ENCODE assay signal across 17 mouse cellular contexts in genomic region chr10:112846225-112846624, GRCm38 (mm10).
DNase-seq lines count a peak whose midpoint lies in the region; ATAC-seq and TF ChIP-seq lines count a peak whose summit lies in the region.
"Had no signal": no experiment of that assay in that cellular context is flagged by ENCODE, and none has a peak within 500 bp of the region (broad histone marks: within the 10 kb centered on the region; RNA-seq: fewer than 3 reads in every experiment).

No protein-coding gene starts in this region.

- H3K36me3 ChIP-seq in heart, postnatal 0 days (replicated peaks; ENCODE audit: control insufficient read depth, insufficient read depth, low read length), result no peaks in the 10 kb centered on the region
- H3K36me3 ChIP-seq in heart, embryonic 11.5 days (ENCODE audit: control insufficient read depth, insufficient read depth, low read length), result no peaks in the 10 kb centered on the region
- no peaks in the 10 kb centered on the region for H3K36me3 ChIP-seq in liver, adult 2 months (ENCODE audit: control insufficient read depth, insufficient read depth, low read length)
- H3K36me3 ChIP-seq in MEL (ENCODE audit: control insufficient read depth in 1 of 2, insufficient read depth in 2 of 2, low read length in 2 of 2), result no peaks in the 10 kb centered on the region
- H3K36me3 ChIP-seq: embryonic facial prominence, embryonic 12.5 days; forebrain, embryonic 12.5 days; stomach, embryonic 15.5 days had no signal

- no peaks in the 10 kb centered on the region for H3K4me1 ChIP-seq in heart, postnatal 0 days (ENCODE audit: control insufficient read depth, insufficient read depth)
- no peaks in the 10 kb centered on the region for H3K4me1 ChIP-seq in heart, embryonic 11.5 days (ENCODE audit: control insufficient read depth, insufficient read depth, low read length)
- H3K4me1 ChIP-seq in liver, adult 2 months (ENCODE audit: control insufficient read depth, insufficient read depth, low read length), result no peaks in the 10 kb centered on the region
- no peaks in the 10 kb centered on the region for H3K4me1 ChIP-seq in MEL (ENCODE audit: control insufficient read depth in 1 of 2, insufficient read depth in 2 of 2, low read length in 2 of 2)
- H3K4me1 ChIP-seq: embryonic facial prominence, embryonic 12.5 days; forebrain, embryonic 12.5 days; stomach, embryonic 15.5 days had no signal

- H3K9ac ChIP-seq in heart, postnatal 0 days (replicated peaks; ENCODE audit: low read depth, low read length), result no peak overlapping the region
- H3K9ac ChIP-seq in heart, embryonic 11.5 days (ENCODE audit: low read depth, low read length), result no peak overlapping the region
- H3K9ac ChIP-seq in liver, adult 2 months (ENCODE audit: low read depth, low read length), result no peak overlapping the region
- no peak overlapping the region for H3K9ac ChIP-seq in MEL (ENCODE audit: control insufficient read depth, low read depth, low read length, poor library complexity, severe bottlenecking)
- H3K9ac ChIP-seq: embryonic facial prominence, embryonic 12.5 days; forebrain, embryonic 12.5 days; stomach, embryonic 15.5 days had no signal

- ATAC-seq in heart, postnatal 0 days (ENCODE audit: insufficient read depth, low read depth), result no peak
- no peak for ATAC-seq in heart, embryonic 11.5 days (replicated peaks; ENCODE audit: insufficient number of reproducible peaks, low FRiP score, low TSS enrichment)
- peak; percentile 65 for ATAC-seq in megakaryocyte progenitor cell, adult 5-6 weeks (replicated peaks; ENCODE audit: poor library complexity)
- ATAC-seq: CD4-positive, CD25-positive, alpha-beta regulatory T cell, adult 4 months had no signal

- peak; percentile 7 for DNase-seq in heart, postnatal 0 days (ENCODE audit: low spot score)
- peak; percentile 14 for DNase-seq in liver, adult 2 months (ENCODE audit: extremely low read depth, low read depth, low spot score)
- DNase-seq in liver (no peak), MEL (ENCODE audit: low read depth, low spot score) (peak; percentile 3)
- no peak for DNase-seq in adrenal gland, postnatal 36 days
- no peak for DNase-seq in adrenal gland, adult 8-10 months
- DNase-seq: cerebellum, postnatal 10 days; gastrocnemius, postnatal 25 days; kidney, postnatal 10 days; lung, adult 18-20 months; thymus, postnatal 25 days had no signal

- no peaks in the 10 kb centered on the region for H3K79me2 ChIP-seq in liver, adult 2 months (ENCODE audit: control insufficient read depth, insufficient read depth, low read length)
- no peaks in the 10 kb centered on the region for H3K79me2 ChIP-seq in MEL (ENCODE audit: control insufficient read depth, insufficient read depth, low read length, poor library complexity)

- H3K4me2 ChIP-seq in heart, postnatal 0 days (ENCODE audit: low read depth, low read length), result no peak overlapping the region
- no peak overlapping the region for H3K4me2 ChIP-seq in heart, embryonic 11.5 days
- H3K4me2 ChIP-seq: embryonic facial prominence, embryonic 12.5 days; forebrain, embryonic 12.5 days; stomach, embryonic 15.5 days had no signal

- 31% methylated on average over 1 of the region's 1 CpGs for WGBS in heart, postnatal 0 days
- WGBS in heart, embryonic 11.5 days (ENCODE audit: insufficient replicate concordance), result 65% methylated on average over 1 of the region's 1 CpGs
- WGBS in liver, adult 2 months, result 48% methylated on average over 1 of the region's 1 CpGs

- peak; percentile 10; the same call in 1 of the 2 replicates for TF ChIP-seq CTCF in heart, postnatal 0 days (IDR thresholded peaks at IDR 0.05; ENCODE audit: low read depth)
- TF ChIP-seq CTCF in liver, adult 2 months (IDR thresholded peaks at IDR 0.05; ENCODE audit: low read depth, low read length), result no peak
- peak in 1 of 3 experiments; percentile 17; a peak in 1 of 6 replicates for TF ChIP-seq CTCF in MEL (IDR thresholded peaks at IDR 0.05 in 2 of 3, conservative IDR thresholded peaks at IDR 0.05 in 1 of 3; ENCODE audit: control insufficient read depth in 1 of 3, insufficient read depth in 1 of 3, low read depth in 2 of 3, low read length in 3 of 3, poor library complexity in 1 of 3, severe bottlenecking in 1 of 3)

- no peak for TF ChIP-seq POLR2A in liver, adult 2 months (IDR thresholded peaks at IDR 0.05; ENCODE audit: extremely low read depth, insufficient read depth, low read length)
- no peak for TF ChIP-seq POLR2A in MEL (IDR thresholded peaks at IDR 0.05; ENCODE audit: control insufficient read depth in 1 of 2, insufficient read depth in 1 of 2, low read depth in 1 of 2, low read length in 2 of 2, poor library complexity in 1 of 2)

- no peak overlapping the region for H3K27ac ChIP-seq in heart, postnatal 0 days (ENCODE audit: low read depth)
- no peak overlapping the region for H3K27ac ChIP-seq in heart, embryonic 11.5 days (ENCODE audit: low read depth, low read length)
- no peak overlapping the region for H3K27ac ChIP-seq in liver, adult 2 months (replicated peaks; ENCODE audit: insufficient read depth, low read depth, low read length)
- no peak overlapping the region for H3K27ac ChIP-seq in MEL (ENCODE audit: control insufficient read depth, low read depth, low read length)
- H3K27ac ChIP-seq: embryonic facial prominence, embryonic 12.5 days; forebrain, embryonic 12.5 days; stomach, embryonic 15.5 days had no signal

- H3K27me3 ChIP-seq in heart, postnatal 0 days (ENCODE audit: control insufficient read depth, insufficient read depth, low read length), result no peaks in the 10 kb centered on the region
- H3K27me3 ChIP-seq in heart, embryonic 11.5 days (ENCODE audit: control insufficient read depth, insufficient read depth, low read length), result no peaks in the 10 kb centered on the region
- H3K27me3 ChIP-seq in liver, adult 2 months (ENCODE audit: control insufficient read depth, insufficient read depth, low read length), result no peaks in the 10 kb centered on the region
- no peaks in the 10 kb centered on the region for H3K27me3 ChIP-seq in MEL (ENCODE audit: control insufficient read depth in 1 of 2, insufficient read depth in 2 of 2, low read length in 2 of 2)
- H3K27me3 ChIP-seq: embryonic facial prominence, embryonic 12.5 days; forebrain, embryonic 12.5 days; stomach, embryonic 15.5 days had no signal

- no peak for TF ChIP-seq EP300 in heart, postnatal 0 days (IDR thresholded peaks at IDR 0.05; ENCODE audit: low read depth)
- TF ChIP-seq EP300 in MEL (IDR thresholded peaks at IDR 0.05; ENCODE audit: low read depth in 1 of 2, low read length in 2 of 2), result no peak

- peak; percentile 46 for TF ChIP-seq RAD21 in MEL (IDR thresholded peaks at IDR 0.05; ENCODE audit: low read depth, low read length)

- no peaks in the 10 kb centered on the region for H3K9me3 ChIP-seq in heart, postnatal 0 days (replicated peaks; ENCODE audit: control insufficient read depth, low read length)
- H3K9me3 ChIP-seq in heart, embryonic 11.5 days (replicated peaks; ENCODE audit: control insufficient read depth, low read length), result no peaks in the 10 kb centered on the region
- H3K9me3 ChIP-seq in MEL (replicated peaks; ENCODE audit: insufficient read depth, low read length), result no peaks in the 10 kb centered on the region
- H3K9me3 ChIP-seq: embryonic facial prominence, embryonic 12.5 days; forebrain, embryonic 12.5 days; stomach, embryonic 15.5 days had no signal

- no peak overlapping the region for H3K4me3 ChIP-seq in heart, postnatal 0 days (ENCODE audit: low read depth, low read length)
- no peak overlapping the region for H3K4me3 ChIP-seq in heart, embryonic 11.5 days (ENCODE audit: low read depth, low read length)
- no peak overlapping the region for H3K4me3 ChIP-seq in liver, adult 2 months (ENCODE audit: insufficient read depth, low read depth, low read length)
- H3K4me3 ChIP-seq in MEL (ENCODE audit: control insufficient read depth in 1 of 2, insufficient read depth in 1 of 2, low read depth in 2 of 2, low read length in 2 of 2), result no peak overlapping the region
- H3K4me3 ChIP-seq: embryonic facial prominence, embryonic 12.5 days; forebrain, embryonic 12.5 days; stomach, embryonic 15.5 days had no signal

TF ChIP-seq in MEL, 35 proteins besides CTCF, POLR2A, EP300 and RAD21:
- TF ChIP-seq MYB (IDR thresholded peaks at IDR 0.05; ENCODE audit: low read depth, low read length) (no peak), SMC3 (IDR thresholded peaks at IDR 0.05; ENCODE audit: low read depth, low read length) (peak; percentile 21; the same call in 1 of the 2 replicates)

Comparison
In these comparisons a context has a peak if more than half of its experiments do, and no peak if none do; other contexts are left out.
1. DNase-seq: peak in heart, postnatal 0 days (single experiment), liver, adult 2 months (single experiment) and MEL (single experiment); none in liver (single experiment), adrenal gland, postnatal 36 days (0 of 2) and adrenal gland, adult 8-10 months (single experiment).